Mouse (Mus musculus) urinary bladder, adult 18-20 months (tissue): Measurements from ENCODE around the gene Hba-a2.

ENCODE experiments used
- DNase-seq, 2 experiments: peaks; one replicate each; pipeline ENCODE4 v3.0.0; 2022; ENCODE audit warnings: low spot score in 2 of 2, mixed read lengths in 2 of 2

Hba-a2 gene

DNA sequence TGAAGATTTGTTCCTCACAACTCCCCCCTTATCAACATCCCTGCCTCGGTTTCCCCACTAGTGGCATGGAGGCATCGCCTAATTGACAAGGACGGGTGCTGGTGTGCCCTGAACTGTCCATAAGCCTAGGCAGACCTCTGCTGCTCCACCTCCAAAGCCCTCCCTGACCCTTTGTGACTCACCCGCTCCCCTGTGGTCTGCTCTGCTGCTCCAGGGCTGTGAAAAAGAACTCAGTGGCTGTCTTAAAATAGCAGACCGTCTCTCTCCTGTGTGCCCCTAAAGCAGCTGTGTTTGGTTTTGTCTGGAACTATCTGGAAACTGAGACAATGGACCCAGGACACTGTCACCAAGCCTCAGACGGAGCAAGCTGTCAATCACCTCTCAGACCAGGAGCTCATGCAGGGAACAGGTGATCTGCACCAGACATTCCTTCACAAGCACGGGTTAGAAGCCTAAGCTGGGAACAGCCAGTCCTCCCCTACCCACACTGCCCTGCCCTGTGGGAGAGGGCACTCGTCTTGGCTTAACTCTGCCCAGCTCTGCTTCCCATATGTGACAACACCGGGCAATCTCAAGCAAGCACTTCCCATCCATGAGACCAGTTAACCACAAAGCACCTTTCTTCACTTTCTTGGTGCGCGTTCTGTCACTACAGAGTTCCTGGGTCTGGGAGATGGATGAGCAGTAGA lies 24.4 kb downstream of the Hba-a2 start:
- DNase-seq, result no peak

GRCm38 (mm10) chr11:32321196-32321565 lies 24.9 kb downstream of the Hba-a2 start:
- no peak for DNase-seq

DNA sequence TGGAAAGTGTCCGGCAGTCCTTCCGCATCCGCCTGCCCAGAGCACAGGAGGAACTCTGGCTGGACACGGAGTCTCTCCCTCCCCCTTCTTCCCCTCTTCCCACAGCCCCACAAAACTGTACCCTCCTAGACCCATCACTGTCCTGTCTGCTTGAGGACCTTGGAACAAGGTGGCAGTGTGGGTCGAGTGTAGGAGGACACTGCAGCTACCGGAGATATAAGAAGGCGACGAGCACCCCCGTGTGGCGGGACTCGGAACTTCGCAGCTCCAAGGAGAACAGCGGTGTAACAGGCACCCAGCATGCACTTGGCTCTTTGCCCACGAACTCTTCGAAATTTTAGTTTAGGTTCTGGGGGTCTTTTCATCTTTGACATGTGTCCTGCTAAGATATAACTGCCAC lies 28.3 kb downstream of the Hba-a2 start:
- peak; percentile 56 to 90 for DNase-seq

DNA sequence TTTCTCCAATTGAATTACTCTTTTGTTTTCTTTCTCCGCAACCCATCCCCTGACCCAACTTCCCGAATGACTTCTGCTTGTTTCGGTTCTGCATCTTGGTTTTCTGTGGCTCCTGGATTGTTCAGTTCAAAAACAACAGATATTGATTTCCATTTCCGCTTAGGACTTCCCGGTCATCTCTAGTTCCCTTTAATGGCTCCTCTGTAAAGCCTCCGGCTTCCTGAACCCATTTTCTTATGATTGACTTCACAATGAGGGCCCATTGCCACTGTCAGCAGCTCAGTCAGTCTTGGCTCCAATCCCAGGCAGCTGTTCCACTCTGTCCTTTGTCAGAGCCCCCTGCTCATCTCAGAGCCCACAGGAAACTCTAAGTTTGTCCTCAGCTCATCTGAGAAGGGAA lies 34.8 kb downstream of the Hba-a2 start:
- DNase-seq, result no peak

DNA sequence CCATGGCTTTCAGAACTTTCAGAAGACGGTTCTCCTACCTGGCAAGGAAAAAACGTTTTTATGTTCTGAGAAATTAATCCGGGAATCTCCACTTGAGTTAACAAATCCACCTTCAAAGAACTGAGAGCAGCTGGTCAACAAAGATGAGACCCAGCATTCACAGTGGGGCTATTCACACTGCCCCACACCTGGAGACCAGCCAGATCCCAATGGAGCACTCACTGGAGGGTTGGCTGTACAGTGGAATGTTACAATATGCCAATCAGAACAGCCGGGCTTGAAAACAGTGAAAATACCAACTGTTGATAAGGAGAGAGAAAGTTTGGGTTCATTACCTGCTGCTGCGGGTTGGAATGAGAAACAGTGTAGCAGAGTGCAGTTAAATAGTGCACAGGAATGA lies 35.6 kb downstream of the Hba-a2 start:
- no peak for DNase-seq

- no peak for DNase-seq
Measured at GRCm38 (mm10) chr11:32333235-32333634, 36.9 kb downstream of the Hba-a2 start.

GRCm38 (mm10) chr11:32336435-32336907 lies 40.2 kb downstream of the Hba-a2 start:
- peak in 1 of 2 experiments; percentile 64 for DNase-seq

GRCm38 (mm10) chr11:32339131-32339531 lies 42.8 kb downstream of the Hba-a2 start:
- no peak for DNase-seq

DNA sequence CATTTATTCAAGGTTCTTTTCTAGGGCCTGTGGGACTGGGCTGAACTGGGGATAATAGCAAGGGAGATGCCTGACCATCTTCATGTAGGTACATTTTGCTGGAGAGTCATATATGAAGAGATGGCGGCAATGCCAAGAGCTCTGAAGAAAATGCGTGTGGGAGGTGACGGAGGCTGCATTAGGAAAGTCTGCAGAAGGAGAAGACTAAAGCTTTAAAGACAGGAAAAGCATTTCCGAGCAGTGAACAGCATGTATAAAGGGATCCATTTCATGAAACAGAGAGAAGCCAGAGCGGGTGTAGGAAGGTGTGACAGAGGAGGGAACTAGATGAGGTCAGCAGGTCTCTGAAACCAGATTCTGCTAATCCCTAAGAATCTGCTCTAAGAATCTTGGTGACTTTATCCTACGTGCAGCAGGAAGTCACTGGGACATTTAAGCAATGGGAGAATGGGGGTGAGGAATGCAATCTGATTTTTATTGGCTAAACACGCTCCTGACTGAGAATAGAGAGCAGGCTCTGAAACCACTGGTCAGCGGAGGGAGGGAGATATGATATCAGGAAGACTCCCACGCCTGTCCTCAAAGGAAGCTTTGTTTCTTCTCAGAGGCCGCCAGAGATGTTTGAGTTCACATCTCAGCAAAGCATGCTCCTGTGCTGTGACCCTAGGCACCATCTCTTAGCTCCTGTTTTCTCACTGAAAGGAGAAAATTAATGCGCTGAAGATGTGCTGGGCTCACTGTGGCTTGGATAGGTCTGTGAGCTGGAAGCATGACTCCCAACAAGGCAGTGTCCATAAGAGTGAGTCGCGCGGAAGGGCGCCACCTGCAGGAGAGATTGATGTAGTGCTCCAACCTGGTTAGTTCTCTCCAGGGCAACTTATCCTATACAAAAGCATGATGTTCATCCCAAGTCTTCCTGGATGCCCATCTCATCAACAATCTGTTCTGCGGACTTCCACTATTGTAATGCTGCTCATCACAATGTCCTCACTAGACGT lies 44.5 kb downstream of the Hba-a2 start:
- DNase-seq, result no peak

DNA sequence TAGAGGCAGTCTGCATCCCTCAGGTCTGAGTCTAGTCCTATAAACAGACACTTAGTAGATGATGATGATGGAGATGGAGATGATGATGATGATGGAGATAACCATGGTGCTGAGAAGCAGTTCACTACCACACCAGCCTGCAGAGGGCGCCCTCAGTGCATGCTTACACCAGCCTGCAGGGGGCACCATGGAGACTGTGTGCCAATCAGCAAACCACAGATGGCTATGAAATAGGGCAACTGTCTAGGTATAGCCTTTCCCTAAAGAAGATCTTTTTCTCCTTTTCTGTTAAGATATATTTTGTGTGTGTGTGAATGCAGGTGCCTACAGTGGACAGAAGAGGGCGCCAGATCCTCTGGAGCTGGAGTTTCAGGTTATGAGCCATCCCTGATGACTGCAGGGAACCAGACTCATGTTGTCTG lies 46.5 kb downstream of the Hba-a2 start:
- DNase-seq, result no peak

GRCm38 (mm10) chr11:32343350-32343749 lies 47.1 kb downstream of the Hba-a2 start:
- no peak for DNase-seq

DNA sequence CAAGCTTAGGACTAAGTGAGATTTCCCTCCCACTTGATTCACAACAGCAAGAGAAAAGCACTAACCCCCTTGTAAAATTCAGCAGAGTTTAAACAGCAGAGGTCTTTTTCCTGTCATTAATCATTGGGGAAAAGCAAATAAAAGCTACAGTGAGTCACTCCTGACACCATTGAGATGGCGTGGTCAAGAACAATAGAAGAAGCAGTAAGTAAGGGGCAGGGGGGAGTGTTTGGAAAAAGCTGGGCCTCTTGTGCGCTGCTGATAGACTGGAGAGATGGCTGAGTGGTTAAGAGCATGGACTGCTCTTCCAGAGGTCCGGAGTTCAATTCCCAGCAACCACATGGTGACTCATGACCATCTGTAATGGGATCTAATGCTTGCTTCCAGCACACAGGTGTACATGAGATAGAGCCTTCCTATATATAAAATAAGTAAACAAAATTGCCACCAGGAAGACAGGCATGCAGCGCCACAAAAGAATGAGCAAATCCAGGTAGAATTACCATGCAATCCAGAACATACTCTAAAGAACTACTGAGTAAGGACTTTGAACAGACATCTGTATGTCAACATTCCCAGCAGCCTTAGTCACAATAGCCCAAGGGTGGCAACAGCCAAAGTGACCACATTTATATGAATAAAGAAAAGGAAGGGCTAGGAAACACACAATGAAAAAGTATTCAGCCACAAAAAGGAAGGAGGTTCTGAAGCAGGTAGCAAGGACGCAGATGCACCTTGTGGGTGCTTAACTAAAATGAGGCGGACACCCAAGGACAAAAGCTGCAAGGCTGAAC lies 49.4 kb downstream of the Hba-a2 start:
- DNase-seq, result no peak
